Mouse (Mus musculus) hindbrain, embryonic 11.5 days (tissue): Measurements from ENCODE around the gene Csf3. TPM values are rescaled to one million over a fixed set of nuclear protein-coding genes. Genes with fewer than 3 reads are reported as not detected.
"Not testable (repeated sequence)": the region's sequence is repeated elsewhere in the genome, so short reads cannot be mapped to it uniquely, and the experiment has no call there.

ENCODE experiments used
- ATAC-seq: fragments of 200-750 bp; cut with Nextera tagmentation; 2 replicates; pipeline ENCODE4 v1.8.0; 2017; ENCODE audit warnings: mild to moderate bottlenecking, moderate TSS enrichment, moderate library complexity; ENCODE audit not compliant: low FRiP score
- DNase-seq: peaks from one replicate; pipeline ENCODE4 v3.0.0-alpha.2; 2015; ENCODE audit warnings: low spot score
- H3K27ac ChIP-seq: fragments of 300-500 bp; sonication (generic); 2 replicates; pipeline ENCODE4 v1.5.1; 2014; ENCODE audit warnings: mild to moderate bottlenecking, low read depth, low read length
- H3K27me3 ChIP-seq: fragments of 300-500 bp; sonication (generic); 2 replicates; pipeline ENCODE4 v1.6.1; 2014; ENCODE audit warnings: mild to moderate bottlenecking, low read length, moderate library complexity, mixed read lengths; ENCODE audit not compliant: control insufficient read depth, insufficient read depth
- H3K36me3 ChIP-seq: fragments of 300-500 bp; sonication (generic); 2 replicates; pipeline ENCODE4 v1.6.1; 2014; ENCODE audit warnings: mild to moderate bottlenecking, low read length, moderate library complexity, mixed read lengths; ENCODE audit not compliant: control insufficient read depth, insufficient read depth
- H3K4me1 ChIP-seq: fragments of 300-500 bp; sonication (generic); replicated peaks from 2 replicates; pipeline ENCODE4 v1.6.1; 2014; ENCODE audit warnings: low read length, mixed read lengths; ENCODE audit not compliant: control insufficient read depth, insufficient read depth
- H3K4me2 ChIP-seq: fragments of 300-500 bp; sonication (generic); replicated peaks from 2 replicates; pipeline ENCODE4 v1.6.1; 2014; ENCODE audit warnings: mild to moderate bottlenecking, low read depth, low read length
- H3K4me3 ChIP-seq: fragments of 300-500 bp; sonication (generic); 2 replicates; pipeline ENCODE4 v1.5.1; 2014; ENCODE audit warnings: low read depth, low read length
- H3K9ac ChIP-seq: fragments of 300-500 bp; sonication (generic); 2 replicates; pipeline ENCODE4 v1.6.1; 2014; ENCODE audit warnings: low read depth, low read length
- H3K9me3 ChIP-seq: fragments of 300-500 bp; sonication (generic); 2 replicates; pipeline ENCODE4 v1.6.1; 2016; ENCODE audit warnings: low read length; ENCODE audit not compliant: control insufficient read depth
- WGBS: fragments of 180-500 bp; shearing (Covaris S2); extraction: QIAGEN DNeasy Blood & Tissue Kit; methylation state at CpG from one replicate; pipeline ENCODE4 v1.1.7; 2014; 5-methylcytosine and 5-hydroxymethylcytosine counted together
- polyA plus RNA-seq: library from polyadenylated mRNA; unstranded; fragments of >200 nt; fragmentation: Nextera tagmentation; extraction: Ambion mirVana; gene quantifications from 2 replicates; pipeline ENCODE4 v1.2.1, GENCODE M21; 2014

Gene Csf3
- polyA plus RNA-seq, 1 experiment from 2014 or later = not detected

DNA sequence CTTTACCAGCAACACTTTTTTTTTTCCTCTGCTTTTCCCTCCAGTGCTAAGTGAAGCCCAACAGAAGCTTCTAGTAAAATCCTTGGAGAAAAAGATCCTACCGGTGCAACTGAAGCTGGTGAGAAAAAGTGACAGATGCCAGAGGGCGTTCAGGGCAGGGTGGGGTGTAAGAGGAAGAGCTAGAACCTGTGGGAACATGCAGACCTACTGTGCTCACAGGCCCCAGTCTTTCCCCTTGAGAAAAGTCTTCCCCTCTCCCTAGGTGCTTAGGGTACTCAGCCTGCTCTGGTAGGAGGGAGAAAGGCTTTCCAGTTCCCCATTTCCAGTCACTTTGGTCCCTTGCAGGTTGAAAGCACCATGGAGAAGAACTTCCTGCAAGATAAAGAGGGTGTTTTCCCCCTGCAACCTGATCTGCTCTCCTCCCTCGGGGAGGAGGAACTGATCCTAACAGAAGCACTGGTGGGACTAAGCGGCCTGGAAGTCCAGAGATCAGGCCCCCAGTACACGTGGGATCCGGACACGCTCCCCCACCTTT, 25.2 kb upstream of the Csf3 start:
- no peaks in the 10 kb centered on the region for H3K4me1 ChIP-seq
- no peak for DNase-seq
- no peaks in the 10 kb centered on the region for H3K36me3 ChIP-seq
- no peak overlapping the region for H3K9ac ChIP-seq
- no peak overlapping the region for H3K27ac ChIP-seq
- ATAC-seq = no peak
- H3K4me3 ChIP-seq = no peak overlapping the region
- H3K9me3 ChIP-seq = no peaks in the 10 kb centered on the region
- H3K4me2 ChIP-seq = no peak overlapping the region
- 52% methylated on average over 7 of the region's 7 CpGs for WGBS
- H3K27me3 ChIP-seq = no peaks in the 10 kb centered on the region

DNA sequence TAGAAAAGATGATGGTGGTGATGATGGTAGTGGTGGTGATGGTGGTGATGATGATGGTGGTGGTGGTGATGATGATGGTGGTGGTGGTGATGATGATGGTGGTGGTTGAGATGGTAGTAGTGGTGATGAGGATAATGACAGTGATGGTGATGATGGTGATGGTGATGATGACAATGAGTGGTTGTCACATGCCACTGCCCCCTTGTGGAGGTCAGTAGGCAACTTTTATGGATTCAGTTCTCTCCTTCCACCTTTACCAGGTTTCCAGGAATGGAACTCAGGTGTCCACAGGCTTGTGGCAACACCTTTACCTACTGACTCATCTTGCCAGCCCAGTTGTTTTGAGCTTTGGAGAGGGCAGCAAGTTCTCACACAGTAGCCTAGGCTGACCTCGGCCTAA, 21.0 kb upstream of the Csf3 start:
- no peak overlapping the region for H3K4me3 ChIP-seq
- H3K9ac ChIP-seq = no peak overlapping the region
- no peak overlapping the region for H3K27ac ChIP-seq
- DNase-seq (no peak), ATAC-seq (no peak)
- H3K27me3 ChIP-seq = no peaks in the 10 kb centered on the region
- no peaks in the 10 kb centered on the region for H3K4me1 ChIP-seq
- WGBS = 84% methylated on average over 1 of the region's 1 CpGs
- H3K36me3 ChIP-seq = no peaks in the 10 kb centered on the region
- H3K9me3 ChIP-seq = no peaks in the 10 kb centered on the region
- no peak overlapping the region for H3K4me2 ChIP-seq

GRCm38 (mm10) chr11:98680595-98680994, 20.5 kb upstream of the Csf3 start:
- 85% methylated on average over 4 of the region's 4 CpGs for WGBS
- H3K27ac ChIP-seq, H3K27me3 ChIP-seq, H3K4me3 ChIP-seq, H3K4me2 ChIP-seq, ATAC-seq, H3K36me3 ChIP-seq, H3K4me1 ChIP-seq, H3K9ac ChIP-seq, H3K9me3 ChIP-seq, DNase-seq: not testable (repeated sequence)

- Histone ChIP-seq H3K9me3 (no peaks in the 10 kb centered on the region), H3K4me2 (no peak overlapping the region), H3K36me3 (no peaks in the 10 kb centered on the region), H3K27me3 (no peaks in the 10 kb centered on the region), H3K9ac (no peak overlapping the region), H3K4me1 (no peaks in the 10 kb centered on the region), H3K27ac (no peak overlapping the region), H3K4me3 (no peak overlapping the region)
- DNase-seq (no peak), ATAC-seq (no peak)
- WGBS = 76% methylated on average over 4 of the region's 4 CpGs
These were observed 19.9 kb upstream of the Csf3 start for GRCm38 (mm10) chr11:98681186-98681585.

- Histone ChIP-seq H3K9me3 (no peaks in the 10 kb centered on the region), H3K4me2 (peak within 1 kb of the TSS; percentile 76), H3K36me3 (no peaks in the 10 kb centered on the region), H3K9ac (peak within 1 kb of the TSS; percentile 94), H3K4me1 (no peaks in the 10 kb centered on the region), H3K27me3 (no peaks in the 10 kb centered on the region), H3K27ac (peak within 1 kb of the TSS; percentile 39; the same call in 1 of the 2 replicates), H3K4me3 (peak within 1 kb of the TSS; percentile 96)
- WGBS = 6% methylated on average over 45 of the region's 45 CpGs
- ATAC-seq (peak; percentile 97), DNase-seq (peak; percentile 98)
These were observed 19.0 kb upstream of the Csf3 start, which contains the start of gene Psmd3 for GRCm38 (mm10) chr11:98681786-98682745. Psmd3 (plus strand) TSS chr11:98682554.

DNA sequence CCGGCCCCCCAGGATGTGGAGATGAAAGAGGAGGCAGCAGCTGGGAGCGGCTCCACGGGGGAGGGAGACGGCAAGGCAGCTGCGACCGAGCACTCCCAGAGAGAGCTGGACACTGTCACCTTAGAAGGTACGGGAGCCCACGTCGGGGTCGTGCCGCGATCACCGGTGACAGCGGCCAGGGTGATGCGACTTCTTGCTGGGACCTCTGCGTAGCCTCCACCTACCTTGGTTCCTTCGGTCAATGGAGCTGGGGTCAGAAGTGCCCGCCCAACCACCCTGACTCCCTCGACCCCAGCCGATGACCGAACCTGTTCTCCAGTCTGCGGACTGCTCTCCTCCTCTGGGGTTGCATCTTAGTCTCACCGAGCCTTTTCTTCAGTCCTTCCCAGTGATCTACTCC, 18.3 kb upstream of the Csf3 start:
- peak overlapping the region; percentile 76 for H3K4me2 ChIP-seq
- H3K27me3 ChIP-seq = no peaks in the 10 kb centered on the region
- H3K4me1 ChIP-seq = no peaks in the 10 kb centered on the region
- peaks cover 4% of the 10 kb centered on the region; the same call in 1 of the 2 replicates for H3K36me3 ChIP-seq
- H3K9ac ChIP-seq = peak overlapping the region; percentile 94
- peak overlapping the region; percentile 96 for H3K4me3 ChIP-seq
- DNase-seq (no peak), ATAC-seq (peak; percentile 45)
- WGBS = 0% methylated on average over 13 of the region's 23 CpGs
- 0 out of 2 replicates have a peak overlapping the region, but pooled peaks have one; percentile 39 for H3K27ac ChIP-seq
- H3K9me3 ChIP-seq = no peaks in the 10 kb centered on the region

DNA sequence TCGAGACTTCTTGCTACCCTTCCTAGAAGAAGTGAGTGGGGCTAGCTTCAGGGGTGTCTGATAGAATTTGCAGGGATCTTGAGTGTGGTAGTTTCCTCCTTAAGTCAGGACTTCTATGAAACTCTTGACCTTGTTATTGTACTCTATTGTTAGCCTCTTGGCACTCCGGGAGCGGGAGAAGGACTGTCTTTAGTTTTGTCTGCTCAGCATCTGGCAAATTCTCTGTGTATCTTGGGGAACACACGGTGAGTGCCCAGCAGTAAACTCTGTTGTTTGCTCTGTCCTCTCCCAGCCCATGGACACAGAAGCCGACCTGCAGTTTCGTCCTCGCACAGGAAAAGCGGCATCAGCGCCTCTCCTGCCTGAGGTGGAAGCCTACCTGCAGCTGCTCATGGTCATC, 15.4 kb upstream of the Csf3 start:
- H3K9me3 ChIP-seq = no peaks in the 10 kb centered on the region
- H3K4me3 ChIP-seq = no peak overlapping the region
- H3K9ac ChIP-seq = no peak overlapping the region
- H3K36me3 ChIP-seq = peaks cover 9% of the 10 kb centered on the region; the same call in 1 of the 2 replicates
- H3K4me1 ChIP-seq = no peaks in the 10 kb centered on the region
- ATAC-seq (no peak), DNase-seq (no peak)
- 92% methylated on average over 9 of the region's 9 CpGs for WGBS
- no peak overlapping the region for H3K4me2 ChIP-seq
- no peaks in the 10 kb centered on the region for H3K27me3 ChIP-seq
- no peak overlapping the region for H3K27ac ChIP-seq

DNA sequence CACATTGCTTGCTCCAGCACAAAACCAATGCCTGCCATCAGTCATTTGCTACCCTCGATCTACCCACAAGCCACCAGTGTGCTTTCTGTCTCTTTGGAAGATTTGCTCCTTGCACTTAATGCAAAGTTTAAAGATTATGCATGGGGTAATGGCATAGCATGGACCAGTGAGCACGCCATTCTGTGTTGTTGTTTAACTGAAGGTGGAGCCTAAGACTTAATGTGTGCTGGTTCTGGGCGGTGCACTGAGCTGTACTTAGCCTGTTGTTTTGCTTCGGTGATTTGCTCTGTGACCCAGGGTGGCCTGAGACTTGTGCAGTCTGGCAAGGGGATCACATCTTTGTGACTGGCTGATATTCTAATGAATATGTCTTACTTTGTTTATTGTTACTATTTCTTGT, 14.1 kb upstream of the Csf3 start:
- Histone ChIP-seq H3K27ac (no peak overlapping the region), H3K4me2 (no peak overlapping the region), H3K4me3 (no peak overlapping the region), H3K9me3 (no peaks in the 10 kb centered on the region), H3K9ac (no peak overlapping the region), H3K27me3 (no peaks in the 10 kb centered on the region), H3K4me1 (no peaks in the 10 kb centered on the region), H3K36me3 (peaks cover 15% of the 10 kb centered on the region)
- DNase-seq (no peak), ATAC-seq (no peak)
- 92% methylated on average over 4 of the region's 4 CpGs for WGBS
